Mouse (Mus musculus): Measurements from ENCODE around the gene Magi2.

DNA sequence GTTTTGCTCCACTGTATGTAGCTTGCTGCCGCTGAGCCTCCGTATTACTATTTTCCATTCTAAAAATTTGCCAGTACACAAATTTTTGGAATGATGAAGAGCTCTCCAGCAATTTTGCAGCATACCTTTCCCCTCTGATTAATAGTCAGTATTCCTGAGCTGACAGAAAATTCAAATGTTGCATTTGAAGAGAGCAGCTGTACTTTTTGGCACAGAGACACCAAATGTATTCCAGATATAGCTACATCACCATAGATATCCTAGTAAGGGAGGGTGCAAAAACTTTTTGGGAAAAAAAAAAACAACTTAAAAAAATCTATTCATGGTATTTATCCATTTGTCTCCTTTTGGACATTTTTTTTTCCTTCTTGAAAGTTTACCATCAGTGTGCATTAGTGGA is 518.5 kb downstream of the Magi2 start:
- TF ChIP-seq CTCF (IDR thresholded peaks at IDR 0.05; ENCODE audit: low read depth) (no peak), EP300 (IDR thresholded peaks at IDR 0.05; ENCODE audit: low read depth) (no peak)
